Mouse (Mus musculus) liver, embryonic 13.5 days (tissue): ENCODE results near the gene Ogt. TPM values are rescaled to one million over a fixed set of nuclear protein-coding genes. Genes with fewer than 3 reads are reported as not detected.

Experiments used
- ATAC-seq: fragments of 200-750 bp; cut with Nextera tagmentation; 2 replicates; pipeline ENCODE4 v1.8.0; 2017; ENCODE audit warnings: low read depth, mild to moderate bottlenecking, moderate number of reproducible peaks, moderate library complexity
- DNase-seq: peaks from one replicate; pipeline ENCODE4 v3.0.0; 2022
- H3K27ac ChIP-seq: fragments of 300-500 bp; sonication (generic); 2 replicates; pipeline ENCODE4 v1.5.1; 2015; ENCODE audit warnings: moderate library complexity, mild to moderate bottlenecking, inconsistent platforms
- H3K27me3 ChIP-seq: fragments of 300-500 bp; sonication (generic); 2 replicates; pipeline ENCODE4 v1.6.1; 2015; ENCODE audit warnings: mild to moderate bottlenecking, inconsistent platforms
- H3K36me3 ChIP-seq: fragments of 300-500 bp; sonication (generic); 2 replicates; pipeline ENCODE4 v1.6.1; 2015; ENCODE audit warnings: mild to moderate bottlenecking, inconsistent platforms
- H3K4me1 ChIP-seq: fragments of 300-500 bp; sonication (generic); replicated peaks from 2 replicates; pipeline ENCODE4 v1.6.1; 2015; ENCODE audit warnings: inconsistent platforms
- H3K4me2 ChIP-seq: fragments of 300-500 bp; sonication (generic); 2 replicates; pipeline ENCODE4 v1.6.1; 2015; ENCODE audit warnings: inconsistent platforms, mild to moderate bottlenecking, moderate library complexity
- H3K4me3 ChIP-seq: fragments of 300-500 bp; sonication (generic); replicated peaks from 2 replicates; pipeline ENCODE4 v1.5.1; 2015; ENCODE audit warnings: mild to moderate bottlenecking, inconsistent platforms
- H3K9ac ChIP-seq: fragments of 300-500 bp; sonication (generic); 2 replicates; pipeline ENCODE4 v1.6.1; 2015; ENCODE audit warnings: mild to moderate bottlenecking, inconsistent platforms
- H3K9me3 ChIP-seq: fragments of 300-500 bp; sonication (generic); replicated peaks from 2 replicates; pipeline ENCODE4 v1.6.1; 2016; ENCODE audit warnings: inconsistent platforms
- WGBS: fragments of 180-500 bp; shearing (Covaris S2); methylation state at CpG from one replicate; pipeline ENCODE4 v1.1.7; 2015; ENCODE audit not compliant: insufficient replicate concordance; 5-methylcytosine and 5-hydroxymethylcytosine counted together
- polyA plus RNA-seq: library from polyadenylated mRNA; unstranded; fragments of >200 nt; fragmentation: Nextera tagmentation; extraction: Ambion mirVana; gene quantifications from 2 replicates; pipeline ENCODE4 v1.2.1, GENCODE M21; 2015

Gene Ogt
- polyA plus RNA-seq, 1 experiment from 2014 or later, result 44.1 TPM

- Histone ChIP-seq H3K9ac (no peak overlapping the region), H3K4me2 (no peak overlapping the region), H3K36me3 (peaks cover 32% of the 10 kb centered on the region), H3K4me1 (peaks cover 29% of the 10 kb centered on the region), H3K27ac (no peak overlapping the region), H3K4me3 (no peak overlapping the region), H3K9me3 (no peaks in the 10 kb centered on the region), H3K27me3 (peaks cover 6% of the 10 kb centered on the region; the same call in 1 of the 2 replicates)
- 64% methylated on average over 2 of the region's 2 CpGs for WGBS
- DNase-seq, result no peak
- ATAC-seq, result no peak
Measured at GRCm38 (mm10) chrX:101645286-101645685, 5.4 kb downstream of the Ogt start.

- H3K4me1 ChIP-seq, result peaks cover 29% of the 10 kb centered on the region
- H3K27ac ChIP-seq, result no peak overlapping the region
- H3K36me3 ChIP-seq, result peaks cover 45% of the 10 kb centered on the region
- DNase-seq, result peak; percentile 17
- no peak overlapping the region for H3K9ac ChIP-seq
- ATAC-seq, result peak; percentile 93
- H3K9me3 ChIP-seq, result no peaks in the 10 kb centered on the region
- H3K4me2 ChIP-seq, result peak overlapping the region; percentile 34
- H3K27me3 ChIP-seq, result no peaks in the 10 kb centered on the region
- WGBS, result 44% methylated on average over 5 of the region's 5 CpGs
- H3K4me3 ChIP-seq, result no peak overlapping the region
Measured at GRCm38 (mm10) chrX:101646621-101647020, 6.8 kb downstream of the Ogt start.

GRCm38 (mm10) chrX:101695686-101696085 lies 55.8 kb downstream of the Ogt start:
- Histone ChIP-seq H3K4me1 (no peaks in the 10 kb centered on the region), H3K4me2 (no peak overlapping the region), H3K9me3 (peaks cover 13% of the 10 kb centered on the region), H3K36me3 (no peaks in the 10 kb centered on the region), H3K4me3 (no peak overlapping the region), H3K27me3 (no peaks in the 10 kb centered on the region), H3K9ac (no peak overlapping the region), H3K27ac (no peak overlapping the region)
- 90% methylated on average over 27 of the region's 27 CpGs for WGBS
- ATAC-seq (no peak), DNase-seq (no peak)

- 66% methylated on average over 54 of the region's 54 CpGs for WGBS
Measured at GRCm38 (mm10) chrX:101697537-101697936, 57.7 kb downstream of the Ogt start.

GRCm38 (mm10) chrX:101698232-101698631 lies 58.4 kb downstream of the Ogt start:
- Histone ChIP-seq H3K4me3 (no peak overlapping the region), H3K4me1 (no peaks in the 10 kb centered on the region), H3K9ac (no peak overlapping the region), H3K9me3 (peaks cover 13% of the 10 kb centered on the region), H3K4me2 (no peak overlapping the region), H3K27ac (no peak overlapping the region), H3K36me3 (no peaks in the 10 kb centered on the region), H3K27me3 (no peaks in the 10 kb centered on the region)
- 63% methylated on average over 23 of the region's 23 CpGs for WGBS
- ATAC-seq, result no peak
- peak; percentile 45 for DNase-seq

More at GRCm38 (mm10) chrX:101697537-101697936, 57.7 kb downstream of the Ogt start:
- no peak overlapping the region for H3K9ac ChIP-seq
- no peaks in the 10 kb centered on the region for H3K27me3 ChIP-seq
- peaks cover 13% of the 10 kb centered on the region for H3K9me3 ChIP-seq
- H3K4me1 ChIP-seq, result no peaks in the 10 kb centered on the region
- H3K4me2 ChIP-seq, result no peak overlapping the region
- no peaks in the 10 kb centered on the region for H3K36me3 ChIP-seq
- H3K4me3 ChIP-seq, result no peak overlapping the region
- DNase-seq, result no peak
- no peak for ATAC-seq
- H3K27ac ChIP-seq, result no peak overlapping the region

- no peaks in the 10 kb centered on the region for H3K9me3 ChIP-seq
- H3K4me2 ChIP-seq, result no peak overlapping the region
- no peaks in the 10 kb centered on the region for H3K36me3 ChIP-seq
- no peak overlapping the region for H3K4me3 ChIP-seq
- H3K9ac ChIP-seq, result no peak overlapping the region
- ATAC-seq (no peak), DNase-seq (no peak)
- H3K4me1 ChIP-seq, result no peaks in the 10 kb centered on the region
- H3K27ac ChIP-seq, result no peak overlapping the region
- WGBS, result 61% methylated on average over 7 of the region's 7 CpGs
- no peaks in the 10 kb centered on the region; the same call in 1 of the 2 replicates for H3K27me3 ChIP-seq
Measured at GRCm38 (mm10) chrX:101705111-101705510, 65.3 kb downstream of the Ogt start.

- 48% methylated on average over 1 of the region's 1 CpGs for WGBS
- ATAC-seq (no peak), DNase-seq (no peak)
- no peaks in the 10 kb centered on the region for H3K9me3 ChIP-seq
- H3K4me2 ChIP-seq, result no peak overlapping the region
- no peaks in the 10 kb centered on the region for H3K4me1 ChIP-seq
- H3K4me3 ChIP-seq, result no peak overlapping the region
- H3K27ac ChIP-seq, result no peak overlapping the region
- no peaks in the 10 kb centered on the region; the same call in 1 of the 2 replicates for H3K27me3 ChIP-seq
- H3K9ac ChIP-seq, result no peak overlapping the region
- no peaks in the 10 kb centered on the region for H3K36me3 ChIP-seq
Measured at GRCm38 (mm10) chrX:101720401-101720800, 80.5 kb downstream of the Ogt start.

GRCm38 (mm10) chrX:101730010-101730409 lies 90.2 kb downstream of the Ogt start:
- no peaks in the 10 kb centered on the region for H3K27me3 ChIP-seq
- H3K4me1 ChIP-seq, result no peaks in the 10 kb centered on the region
- no peak overlapping the region for H3K4me2 ChIP-seq
- H3K4me3 ChIP-seq, result no peak overlapping the region
- H3K27ac ChIP-seq, result no peak overlapping the region
- H3K36me3 ChIP-seq, result no peaks in the 10 kb centered on the region
- H3K9me3 ChIP-seq, result no peaks in the 10 kb centered on the region
- no peak overlapping the region for H3K9ac ChIP-seq
- no peak for DNase-seq
- no peak for ATAC-seq

GRCm38 (mm10) chrX:101732644-101733043 lies 92.8 kb downstream of the Ogt start:
- no peaks in the 10 kb centered on the region; the same call in 1 of the 2 replicates for H3K27me3 ChIP-seq
- no peak overlapping the region for H3K4me3 ChIP-seq
- ATAC-seq (no peak), DNase-seq (no peak)
- 48% methylated on average over 12 of the region's 12 CpGs for WGBS
- no peaks in the 10 kb centered on the region for H3K36me3 ChIP-seq
- no peak overlapping the region for H3K9ac ChIP-seq
- H3K4me1 ChIP-seq, result no peaks in the 10 kb centered on the region
- H3K9me3 ChIP-seq, result no peaks in the 10 kb centered on the region
- no peak overlapping the region for H3K27ac ChIP-seq
- no peak overlapping the region for H3K4me2 ChIP-seq

GRCm38 (mm10) chrX:101733288-101733687 lies 93.4 kb downstream of the Ogt start:
- Histone ChIP-seq H3K4me2 (no peak overlapping the region), H3K4me3 (no peak overlapping the region)

GRCm38 (mm10) chrX:101733828-101734319 lies 94.0 kb downstream of the Ogt start, which contains the start of gene Cxcr3:
Gene Cxcr3 (minus strand): TSS chrX:101734269.
- Histone ChIP-seq H3K36me3 (no peaks in the 10 kb centered on the region), H3K9ac (no peak within 1 kb of the TSS), H3K27ac (no peak within 1 kb of the TSS), H3K4me3 (no peak within 1 kb of the TSS), H3K27me3 (no peaks in the 10 kb centered on the region; the same call in 1 of the 2 replicates), H3K4me1 (no peaks in the 10 kb centered on the region), H3K9me3 (no peaks in the 10 kb centered on the region), H3K4me2 (no peak within 1 kb of the TSS)
- 26% methylated on average over 11 of the region's 11 CpGs for WGBS
- no peak for DNase-seq
- no peak for ATAC-seq

More at GRCm38 (mm10) chrX:101733288-101733687, 93.4 kb downstream of the Ogt start:
- DNase-seq, result no peak
- Histone ChIP-seq H3K9ac (no peak overlapping the region), H3K9me3 (no peaks in the 10 kb centered on the region), H3K4me1 (no peaks in the 10 kb centered on the region), H3K27me3 (no peaks in the 10 kb centered on the region; the same call in 1 of the 2 replicates), H3K27ac (no peak overlapping the region), H3K36me3 (no peaks in the 10 kb centered on the region)
- no peak for ATAC-seq
- WGBS, result 37% methylated on average over 3 of the region's 3 CpGs
